In the genomic region with DNA sequence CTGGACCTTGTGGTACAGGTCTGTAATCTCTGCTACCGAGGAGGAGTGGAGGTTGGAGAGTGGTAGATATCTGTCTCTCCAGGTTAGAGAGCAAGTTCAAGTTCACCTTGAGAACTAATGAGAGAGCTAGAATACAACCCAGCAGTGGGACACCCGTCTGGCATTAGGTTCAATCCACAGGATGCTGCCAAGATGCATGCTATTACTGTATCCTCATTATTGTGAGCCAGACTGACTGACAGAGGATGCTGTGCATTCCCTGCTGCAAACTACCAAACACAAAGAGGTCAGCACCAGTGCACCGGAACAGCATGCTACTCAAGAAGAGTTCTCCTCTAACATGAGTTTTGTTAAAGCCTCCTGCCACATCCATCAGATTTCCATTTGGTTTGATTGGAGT, we compare ENCODE assay signal across 24 mouse cellular contexts.
DNase-seq lines count a peak whose midpoint lies in the region; ATAC-seq and TF ChIP-seq lines count a peak whose summit lies in the region.
"Had no signal": no experiment of that assay in that cellular context is flagged by ENCODE, and none has a peak within 500 bp of the region (broad histone marks: within the 10 kb centered on the region; RNA-seq: fewer than 3 reads in every experiment).

No protein-coding gene starts in this region.

- TF ChIP-seq CTCF in midbrain, postnatal 0 days (IDR thresholded peaks at IDR 0.05) = no peak

- no peak overlapping the region for H3K4me3 ChIP-seq in forebrain, embryonic 16.5 days (replicated peaks; ENCODE audit: low read length)
- no peak overlapping the region for H3K4me3 ChIP-seq in forebrain, embryonic 11.5 days (ENCODE audit: low read depth, low read length)
- no peak overlapping the region for H3K4me3 ChIP-seq in midbrain, embryonic 13.5 days (replicated peaks)
- no peak overlapping the region for H3K4me3 ChIP-seq in midbrain, postnatal 0 days (ENCODE audit: low read depth, low read length)
- no peak overlapping the region for H3K4me3 ChIP-seq in midbrain, embryonic 16.5 days (ENCODE audit: low read depth, low read length)
- H3K4me3 ChIP-seq: erythroblast, embryonic 14.5 days; heart, embryonic 10.5 days; heart, embryonic 15.5 days; liver, embryonic 12.5 days had no signal

- no peaks in the 10 kb centered on the region for H3K27me3 ChIP-seq in forebrain, embryonic 16.5 days (replicated peaks; ENCODE audit: control insufficient read depth, insufficient read depth, low read length)
- H3K27me3 ChIP-seq in forebrain, embryonic 11.5 days (ENCODE audit: control insufficient read depth, insufficient read depth, low read length) = no peaks in the 10 kb centered on the region
- no peaks in the 10 kb centered on the region for H3K27me3 ChIP-seq in midbrain, embryonic 13.5 days
- no peaks in the 10 kb centered on the region for H3K27me3 ChIP-seq in midbrain, postnatal 0 days (ENCODE audit: insufficient read depth, low read length)
- no peaks in the 10 kb centered on the region for H3K27me3 ChIP-seq in midbrain, embryonic 16.5 days (ENCODE audit: control insufficient read depth, insufficient read depth, low read depth, low read length)
- H3K27me3 ChIP-seq: CH12.LX; heart, embryonic 15.5 days; liver, embryonic 12.5 days had no signal

- peak overlapping the region; percentile 63 for H3K27ac ChIP-seq in forebrain, embryonic 16.5 days (ENCODE audit: low read length)
- no peak overlapping the region for H3K27ac ChIP-seq in forebrain, embryonic 11.5 days (ENCODE audit: low read depth, low read length)
- H3K27ac ChIP-seq in midbrain, embryonic 13.5 days = peak overlapping the region; percentile 56
- no peak overlapping the region for H3K27ac ChIP-seq in midbrain, postnatal 0 days (ENCODE audit: low read depth, low read length)
- H3K27ac ChIP-seq in midbrain, embryonic 16.5 days (ENCODE audit: low read length) = peak overlapping the region; percentile 39
- H3K27ac ChIP-seq: heart, embryonic 10.5 days; heart, embryonic 15.5 days; liver, embryonic 12.5 days had no signal

- H3K36me3 ChIP-seq in forebrain, embryonic 16.5 days (ENCODE audit: control insufficient read depth, insufficient read depth) = no peaks in the 10 kb centered on the region
- no peaks in the 10 kb centered on the region for H3K36me3 ChIP-seq in forebrain, embryonic 11.5 days (ENCODE audit: control insufficient read depth, insufficient read depth, low read length)
- no peaks in the 10 kb centered on the region for H3K36me3 ChIP-seq in midbrain, embryonic 13.5 days
- H3K36me3 ChIP-seq in midbrain, postnatal 0 days (ENCODE audit: insufficient read depth, low read length) = no peaks in the 10 kb centered on the region
- H3K36me3 ChIP-seq in midbrain, embryonic 16.5 days (ENCODE audit: control insufficient read depth, insufficient read depth, low read length) = no peaks in the 10 kb centered on the region
- H3K36me3 ChIP-seq: heart, embryonic 10.5 days; heart, embryonic 15.5 days; liver, embryonic 12.5 days had no signal

- no peak for DNase-seq in cerebellum, adult 8-10 months
- DNase-seq in forebrain, embryonic 11.5 days (ENCODE audit: low spot score) = no peak
- no peak for DNase-seq in midbrain, postnatal 0 days (ENCODE audit: low spot score)
- DNase-seq in heart, adult 8-10 months (ENCODE audit: low spot score) = no peak
- DNase-seq: adrenal gland, adult 8-10 months; cerebellum, adult 11 months; gastrocnemius, postnatal 14 days; heart, postnatal 36 days; kidney, adult 11 months; kidney, postnatal 14 days; liver, postnatal 0 days; lung, postnatal 36 days; thymus, adult 2 months; thymus, postnatal 4 days had no signal

- 0 out of 2 replicates have a peak, but pooled peaks cover 3% of the 10 kb centered on the region for H3K4me1 ChIP-seq in forebrain, embryonic 16.5 days (replicated peaks; ENCODE audit: control insufficient read depth, insufficient read depth, low read length)
- no peaks in the 10 kb centered on the region for H3K4me1 ChIP-seq in forebrain, embryonic 11.5 days (replicated peaks; ENCODE audit: control insufficient read depth, insufficient read depth, low read length)
- H3K4me1 ChIP-seq in midbrain, embryonic 13.5 days (replicated peaks) = peaks cover 11% of the 10 kb centered on the region; the same call in 1 of the 2 replicates
- no peaks in the 10 kb centered on the region for H3K4me1 ChIP-seq in midbrain, postnatal 0 days (ENCODE audit: insufficient read depth, low read length)
- H3K4me1 ChIP-seq in midbrain, embryonic 16.5 days (ENCODE audit: control insufficient read depth, insufficient read depth, low read length) = peaks cover 5% of the 10 kb centered on the region
- H3K4me1 ChIP-seq: heart, embryonic 10.5 days; heart, embryonic 15.5 days; liver, embryonic 12.5 days had no signal

- no peak overlapping the region for H3K9ac ChIP-seq in forebrain, embryonic 16.5 days (replicated peaks; ENCODE audit: low read depth, low read length)
- H3K9ac ChIP-seq in forebrain, embryonic 11.5 days (ENCODE audit: low read length) = no peak overlapping the region
- H3K9ac ChIP-seq in midbrain, embryonic 13.5 days (replicated peaks) = no peak overlapping the region
- H3K9ac ChIP-seq in midbrain, postnatal 0 days (replicated peaks; ENCODE audit: low read length, poor library complexity, severe bottlenecking) = no peak overlapping the region
- no peak overlapping the region for H3K9ac ChIP-seq in midbrain, embryonic 16.5 days (ENCODE audit: low read depth, low read length)
- H3K9ac ChIP-seq: heart, embryonic 15.5 days; liver, embryonic 12.5 days; liver, postnatal 0 days had no signal

- WGBS in forebrain, embryonic 16.5 days = 49% methylated on average over 3 of the region's 3 CpGs
- 72% methylated on average over 3 of the region's 3 CpGs for WGBS in forebrain, embryonic 11.5 days
- 76% methylated on average over 3 of the region's 3 CpGs for WGBS in midbrain, embryonic 13.5 days
- WGBS in midbrain, postnatal 0 days = 66% methylated on average over 3 of the region's 3 CpGs
- WGBS in midbrain, embryonic 16.5 days = 64% methylated on average over 3 of the region's 3 CpGs

- no peaks in the 10 kb centered on the region for H3K9me3 ChIP-seq in forebrain, embryonic 16.5 days (ENCODE audit: control insufficient read depth, low read length)
- no peaks in the 10 kb centered on the region for H3K9me3 ChIP-seq in forebrain, embryonic 11.5 days (ENCODE audit: control insufficient read depth, low read length)
- no peaks in the 10 kb centered on the region for H3K9me3 ChIP-seq in midbrain, embryonic 13.5 days
- no peaks in the 10 kb centered on the region for H3K9me3 ChIP-seq in midbrain, postnatal 0 days (ENCODE audit: low read length)
- H3K9me3 ChIP-seq in midbrain, embryonic 16.5 days (replicated peaks; ENCODE audit: control insufficient read depth, low read length, poor library complexity, severe bottlenecking) = no peaks in the 10 kb centered on the region
- H3K9me3 ChIP-seq: heart, embryonic 10.5 days; heart, embryonic 15.5 days; liver, embryonic 12.5 days had no signal

- ATAC-seq in cerebellum, adult (ENCODE audit: insufficient number of reproducible peaks, low FRiP score, low TSS enrichment) = peak; percentile 22; the same call in 1 of the 2 replicates
- ATAC-seq in forebrain, embryonic 16.5 days = peak; percentile 50; the same call in 1 of the 2 replicates
- no peak for ATAC-seq in forebrain, embryonic 11.5 days (replicated peaks; ENCODE audit: low FRiP score)
- ATAC-seq in midbrain, embryonic 13.5 days = peak; percentile 63; the same call in 1 of the 2 replicates
- ATAC-seq in midbrain, postnatal 0 days (ENCODE audit: low FRiP score) = no peak
- no peak for ATAC-seq in midbrain, embryonic 16.5 days
- ATAC-seq: inflammation-experienced regulatory T-cells, adult 6 months; liver, embryonic 12.5 days; liver, postnatal 0 days had no signal

- no peak overlapping the region for H3K4me2 ChIP-seq in forebrain, embryonic 16.5 days (ENCODE audit: low read length)
- no peak overlapping the region for H3K4me2 ChIP-seq in forebrain, embryonic 11.5 days (ENCODE audit: low read depth, low read length, severe bottlenecking)
- H3K4me2 ChIP-seq in midbrain, embryonic 13.5 days (replicated peaks) = no peak overlapping the region
- no peak overlapping the region for H3K4me2 ChIP-seq in midbrain, postnatal 0 days (ENCODE audit: low read depth, low read length, poor library complexity, severe bottlenecking)
- no peak overlapping the region for H3K4me2 ChIP-seq in midbrain, embryonic 16.5 days (ENCODE audit: low read length)
- H3K4me2 ChIP-seq: heart, embryonic 15.5 days; liver, embryonic 12.5 days had no signal

Comparison
In these comparisons a context has a peak if more than half of its experiments do, and no peak if none do; other contexts are left out.
1. ATAC-seq: peak in cerebellum, adult (single experiment), forebrain, embryonic 16.5 days (single experiment) and midbrain, embryonic 13.5 days (single experiment); none in forebrain, embryonic 11.5 days (single experiment), midbrain, postnatal 0 days (single experiment) and midbrain, embryonic 16.5 days (single experiment).
2. H3K27ac ChIP-seq: peak in forebrain, embryonic 16.5 days (single experiment), midbrain, embryonic 13.5 days (single experiment) and midbrain, embryonic 16.5 days (single experiment); none in forebrain, embryonic 11.5 days (single experiment) and midbrain, postnatal 0 days (single experiment).